Mouse (Mus musculus): ENCODE results near the gene Slit1. TPM values are rescaled to one million over a fixed set of nuclear protein-coding genes. Genes with fewer than 3 reads are reported as not detected.

Gene Slit1
- polyA plus RNA-seq, 1 experiment from 2014 or later: 17.4 TPM

DNA sequence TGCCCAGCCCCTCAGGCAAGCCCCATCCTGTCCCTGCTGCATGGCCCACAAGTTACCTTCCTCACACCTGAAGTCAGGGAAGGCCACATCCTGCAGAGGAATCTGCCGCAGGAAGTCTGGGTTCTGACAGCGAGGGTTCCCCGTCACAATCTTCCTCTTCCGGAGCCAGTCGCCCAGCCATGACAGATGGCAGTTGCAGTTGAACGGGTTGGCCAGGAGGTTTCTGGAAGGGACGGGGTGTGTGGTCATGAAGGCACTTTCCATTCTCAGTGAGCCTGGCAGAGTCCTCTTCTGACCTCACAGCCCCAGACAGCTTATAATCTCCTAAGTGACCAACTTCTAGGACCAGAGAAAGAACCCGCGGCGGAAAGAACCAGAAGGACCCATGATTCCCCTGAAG is 109.4 kb downstream of the Slit1 start:
- Histone ChIP-seq H3K4me1 (ENCODE audit: control insufficient read depth, insufficient read depth, low read depth, low read length) (no peaks in the 10 kb centered on the region; the same call in 1 of the 2 replicates), H3K9me3 (ENCODE audit: control insufficient read depth, low read length) (no peaks in the 10 kb centered on the region), H3K9ac (ENCODE audit: low read depth, low read length) (no peak overlapping the region), H3K27ac (ENCODE audit: low read depth, low read length) (no peak overlapping the region), H3K27me3 (replicated peaks; ENCODE audit: control insufficient read depth, insufficient read depth, low read length) (no peaks in the 10 kb centered on the region; the same call in 1 of the 2 replicates), H3K4me2 (ENCODE audit: low read length) (no peak overlapping the region), H3K36me3 (ENCODE audit: control insufficient read depth, insufficient read depth, low read length) (no peaks in the 10 kb centered on the region), H3K4me3 (ENCODE audit: low read length) (no peak overlapping the region)
- WGBS: 85% methylated on average over 10 of the region's 10 CpGs
- no peak for ATAC-seq

DNA sequence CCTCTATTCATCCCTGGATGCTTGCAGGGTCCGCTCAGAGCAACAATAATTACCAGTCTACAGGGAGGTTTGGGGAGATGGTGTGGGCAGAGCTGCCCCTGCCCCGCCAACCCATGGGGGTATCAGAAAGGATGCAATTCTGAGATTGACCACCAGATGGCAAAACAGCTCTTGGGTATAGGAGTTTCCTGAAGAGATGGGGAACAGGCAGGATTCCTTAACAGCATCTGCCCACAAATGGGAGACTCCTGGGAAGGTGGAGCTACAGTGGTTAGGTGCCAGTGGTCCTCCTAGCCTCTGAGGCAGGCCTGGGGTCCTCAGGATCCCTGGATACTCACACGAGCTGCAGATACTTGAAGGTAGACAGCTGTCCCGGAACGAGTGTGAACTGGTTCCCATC is 113.9 kb downstream of the Slit1 start:
- H3K9me3 ChIP-seq (ENCODE audit: control insufficient read depth, low read length): peaks cover 3% of the 10 kb centered on the region
- no peaks in the 10 kb centered on the region; the same call in 1 of the 2 replicates for H3K27me3 ChIP-seq (replicated peaks; ENCODE audit: control insufficient read depth, insufficient read depth, low read length)
- peaks cover 13% of the 10 kb centered on the region for H3K36me3 ChIP-seq (ENCODE audit: control insufficient read depth, insufficient read depth, low read length)
- H3K27ac ChIP-seq (ENCODE audit: low read depth, low read length): no peak overlapping the region
- no peaks in the 10 kb centered on the region for H3K4me1 ChIP-seq (ENCODE audit: control insufficient read depth, insufficient read depth, low read depth, low read length)
- no peak overlapping the region for H3K9ac ChIP-seq (ENCODE audit: low read depth, low read length)
- no peak overlapping the region for H3K4me2 ChIP-seq (ENCODE audit: low read length)
- ATAC-seq: peak; percentile 75
- WGBS: 50% methylated on average over 5 of the region's 5 CpGs
- H3K4me3 ChIP-seq (ENCODE audit: low read length): no peak overlapping the region

DNA sequence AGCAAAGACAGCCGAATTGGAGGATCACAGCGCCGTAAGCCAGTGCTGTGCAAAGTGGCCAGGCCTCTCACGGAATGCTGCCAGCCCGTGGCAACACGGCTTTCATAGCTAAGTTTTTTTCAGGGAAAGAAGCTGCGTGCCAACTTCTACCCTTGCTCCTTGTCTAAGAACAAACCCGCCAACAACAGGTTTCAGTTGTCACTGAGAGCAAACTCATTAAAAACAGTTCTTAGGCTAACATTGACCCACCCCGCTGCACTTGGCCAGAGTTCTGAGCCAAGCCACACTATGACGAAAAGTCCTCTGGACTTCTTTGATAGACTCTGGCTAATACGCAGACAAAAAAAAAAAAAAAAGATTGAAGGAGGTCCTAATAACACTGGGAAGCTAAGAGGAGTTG is 114.5 kb downstream of the Slit1 start:
- no peak overlapping the region for H3K9ac ChIP-seq (ENCODE audit: low read depth, low read length)

DNA sequence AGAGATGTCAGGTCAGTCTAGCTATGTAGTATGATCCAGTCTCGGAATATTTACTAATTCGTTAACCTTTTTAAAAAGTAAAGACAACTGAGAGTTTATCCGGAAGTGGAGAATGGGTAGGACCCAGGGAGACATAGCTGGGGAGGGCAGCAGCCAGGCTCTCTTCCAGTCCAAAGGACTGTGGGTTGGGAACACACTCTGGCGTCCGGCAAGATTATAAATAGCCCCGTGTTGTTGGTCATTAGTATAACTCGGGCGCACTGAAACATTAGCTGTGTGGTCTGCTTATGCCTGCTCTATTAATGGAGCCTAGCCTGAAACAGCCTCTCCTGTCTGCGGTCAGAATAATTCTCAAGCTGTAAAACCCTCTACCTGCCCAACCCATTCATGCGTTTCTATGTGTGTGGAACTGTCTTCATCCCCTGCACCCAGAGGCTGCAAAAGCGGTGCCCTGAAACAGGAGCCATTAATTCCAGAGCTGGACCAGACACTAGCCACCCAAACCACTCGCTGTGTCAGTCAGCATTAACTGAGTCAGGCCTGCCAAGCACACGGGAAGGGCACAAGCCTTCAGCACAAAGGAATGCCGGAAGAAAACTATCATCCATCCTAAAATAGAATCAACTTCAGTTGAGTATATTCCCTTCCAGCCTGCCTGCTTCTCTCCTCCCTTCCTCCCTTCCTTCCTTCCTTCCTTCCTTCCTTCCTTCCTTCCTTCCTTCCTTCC is 122.9 kb downstream of the Slit1 start:
- Histone ChIP-seq H3K27me3 (replicated peaks; ENCODE audit: control insufficient read depth, insufficient read depth, low read length) (no peaks in the 10 kb centered on the region; the same call in 1 of the 2 replicates), H3K36me3 (ENCODE audit: control insufficient read depth, insufficient read depth, low read length) (peaks cover 7% of the 10 kb centered on the region), H3K27ac (ENCODE audit: low read depth, low read length) (no peak overlapping the region), H3K4me2 (ENCODE audit: low read length) (no peak overlapping the region), H3K9me3 (ENCODE audit: control insufficient read depth, low read length) (peaks cover 3% of the 10 kb centered on the region), H3K4me1 (ENCODE audit: control insufficient read depth, insufficient read depth, low read depth, low read length) (peaks cover 21% of the 10 kb centered on the region), H3K9ac (ENCODE audit: low read depth, low read length) (no peak overlapping the region), H3K4me3 (ENCODE audit: low read length) (no peak overlapping the region)
- ATAC-seq: no peak
- 78% methylated on average over 14 of the region's 14 CpGs for WGBS

More for the DNA sequence above, 114.5 kb downstream of the Slit1 start:
- peaks cover 3% of the 10 kb centered on the region for H3K9me3 ChIP-seq (ENCODE audit: control insufficient read depth, low read length)
- no peaks in the 10 kb centered on the region; the same call in 1 of the 2 replicates for H3K27me3 ChIP-seq (replicated peaks; ENCODE audit: control insufficient read depth, insufficient read depth, low read length)
- no peak overlapping the region for H3K4me3 ChIP-seq (ENCODE audit: low read length)
- 74% methylated on average over 11 of the region's 11 CpGs for WGBS
- H3K4me1 ChIP-seq (ENCODE audit: control insufficient read depth, insufficient read depth, low read depth, low read length): no peaks in the 10 kb centered on the region
- peaks cover 13% of the 10 kb centered on the region for H3K36me3 ChIP-seq (ENCODE audit: control insufficient read depth, insufficient read depth, low read length)
- no peak overlapping the region for H3K27ac ChIP-seq (ENCODE audit: low read depth, low read length)
- H3K4me2 ChIP-seq (ENCODE audit: low read length): no peak overlapping the region
- ATAC-seq: no peak

DNA sequence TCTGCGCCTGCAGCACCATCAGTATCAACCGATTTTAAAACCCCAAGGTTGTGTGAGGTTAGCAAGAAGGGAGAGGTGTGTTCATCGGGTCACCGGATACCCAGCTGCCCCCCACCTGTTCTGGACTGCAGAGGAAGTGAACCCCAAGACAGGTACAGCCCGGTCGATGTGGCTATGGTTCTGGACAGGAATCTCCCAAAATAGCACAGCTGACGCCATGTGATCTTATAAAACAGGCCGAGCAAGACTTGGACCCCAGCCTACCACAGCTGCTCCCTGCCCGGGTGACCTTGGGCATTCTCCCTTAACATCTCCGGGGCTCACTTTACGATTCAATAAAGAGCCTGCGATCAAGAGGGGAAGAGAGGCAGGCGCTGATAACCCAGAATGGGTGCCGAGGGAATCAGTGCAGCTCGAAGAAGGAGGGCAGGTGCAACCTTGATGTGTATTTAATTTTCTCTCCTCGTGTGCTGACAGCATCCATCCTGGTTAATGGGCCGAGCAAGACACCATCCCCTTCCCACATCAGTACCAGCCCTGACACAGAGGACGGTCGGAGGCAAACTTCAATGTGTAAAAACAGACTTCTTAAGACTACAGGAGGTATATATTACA is 124.6 kb downstream of the Slit1 start:
- Histone ChIP-seq H3K36me3 (ENCODE audit: control insufficient read depth, insufficient read depth, low read length) (no peaks in the 10 kb centered on the region; the same call in 1 of the 2 replicates), H3K27me3 (replicated peaks; ENCODE audit: control insufficient read depth, insufficient read depth, low read length) (no peaks in the 10 kb centered on the region; the same call in 1 of the 2 replicates), H3K27ac (ENCODE audit: low read depth, low read length) (peak overlapping the region; percentile 52; the same call in 1 of the 2 replicates), H3K9ac (ENCODE audit: low read depth, low read length) (no peak overlapping the region), H3K9me3 (ENCODE audit: control insufficient read depth, low read length) (no peaks in the 10 kb centered on the region), H3K4me3 (ENCODE audit: low read length) (no peak overlapping the region), H3K4me2 (ENCODE audit: low read length) (no peak overlapping the region; the same call in 1 of the 2 replicates), H3K4me1 (ENCODE audit: control insufficient read depth, insufficient read depth, low read depth, low read length) (peaks cover 25% of the 10 kb centered on the region)
- WGBS: 52% methylated on average over 19 of the region's 19 CpGs
- ATAC-seq: no peak

DNA sequence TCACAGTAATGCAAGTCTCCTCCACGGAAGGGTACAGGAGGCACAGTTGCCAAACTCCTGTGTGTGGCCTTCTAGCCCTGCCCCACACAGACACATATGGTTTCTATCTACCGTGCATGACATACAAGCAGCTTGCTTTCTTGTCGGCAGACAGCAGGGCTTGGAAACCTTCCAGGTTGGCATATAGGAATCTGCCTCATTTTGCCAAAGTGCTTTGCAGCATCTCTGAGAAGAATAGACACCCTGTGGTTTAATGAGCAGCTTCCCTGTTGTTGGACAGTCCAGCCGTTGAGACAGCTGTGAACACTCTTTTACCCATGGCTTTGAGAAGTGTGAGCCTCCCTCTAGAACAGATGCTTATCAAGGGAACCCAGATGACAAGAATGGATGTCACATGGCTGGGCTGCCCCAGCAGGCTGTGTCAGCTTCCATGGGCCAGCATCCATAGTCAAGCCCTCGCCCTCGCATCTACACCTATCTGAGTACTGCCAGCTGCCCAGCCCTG is 125.3 kb downstream of the Slit1 start:
- WGBS: 33% methylated on average over 6 of the region's 6 CpGs
- peak; percentile 56 for ATAC-seq
- Histone ChIP-seq H3K9ac (ENCODE audit: low read depth, low read length) (0 out of 2 replicates have a peak overlapping the region, but pooled peaks have one; percentile 2), H3K27ac (ENCODE audit: low read depth, low read length) (peak overlapping the region; percentile 52; the same call in 1 of the 2 replicates), H3K4me1 (ENCODE audit: control insufficient read depth, insufficient read depth, low read depth, low read length) (peaks cover 30% of the 10 kb centered on the region), H3K27me3 (replicated peaks; ENCODE audit: control insufficient read depth, insufficient read depth, low read length) (no peaks in the 10 kb centered on the region; the same call in 1 of the 2 replicates), H3K9me3 (ENCODE audit: control insufficient read depth, low read length) (no peaks in the 10 kb centered on the region), H3K4me3 (ENCODE audit: low read length) (no peak overlapping the region), H3K4me2 (ENCODE audit: low read length) (no peak overlapping the region), H3K36me3 (ENCODE audit: control insufficient read depth, insufficient read depth, low read length) (no peaks in the 10 kb centered on the region)

DNA sequence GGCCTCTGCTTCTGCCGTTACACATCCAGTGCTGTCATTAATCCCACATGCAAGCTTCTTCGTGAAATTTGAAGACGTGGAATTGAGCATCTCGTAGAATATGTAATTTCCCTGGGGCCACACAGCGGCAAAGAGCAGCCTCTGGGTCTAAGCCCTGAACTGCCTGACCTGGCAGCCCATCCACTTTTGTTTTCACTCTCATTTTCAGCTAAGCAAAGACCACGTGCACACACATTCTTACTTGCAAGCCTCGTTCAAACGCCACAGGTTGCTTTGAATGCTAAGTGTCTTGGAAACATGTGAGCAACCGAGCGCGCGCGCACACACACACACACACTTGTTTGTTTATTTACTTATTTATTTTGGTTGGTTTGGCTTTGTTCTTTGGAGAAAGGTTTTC is 126.4 kb downstream of the Slit1 start:
- no peaks in the 10 kb centered on the region; the same call in 1 of the 2 replicates for H3K27me3 ChIP-seq (replicated peaks; ENCODE audit: control insufficient read depth, insufficient read depth, low read length)
- 61% methylated on average over 13 of the region's 13 CpGs for WGBS
- no peak overlapping the region for H3K9ac ChIP-seq (ENCODE audit: low read depth, low read length)
- peaks cover 33% of the 10 kb centered on the region for H3K4me1 ChIP-seq (ENCODE audit: control insufficient read depth, insufficient read depth, low read depth, low read length)
- no peak overlapping the region for H3K4me2 ChIP-seq (ENCODE audit: low read length)
- no peak overlapping the region for H3K4me3 ChIP-seq (ENCODE audit: low read length)
- H3K27ac ChIP-seq (ENCODE audit: low read depth, low read length): no peak overlapping the region
- H3K36me3 ChIP-seq (ENCODE audit: control insufficient read depth, insufficient read depth, low read length): no peaks in the 10 kb centered on the region
- H3K9me3 ChIP-seq (ENCODE audit: control insufficient read depth, low read length): no peaks in the 10 kb centered on the region
- no peak for ATAC-seq

DNA sequence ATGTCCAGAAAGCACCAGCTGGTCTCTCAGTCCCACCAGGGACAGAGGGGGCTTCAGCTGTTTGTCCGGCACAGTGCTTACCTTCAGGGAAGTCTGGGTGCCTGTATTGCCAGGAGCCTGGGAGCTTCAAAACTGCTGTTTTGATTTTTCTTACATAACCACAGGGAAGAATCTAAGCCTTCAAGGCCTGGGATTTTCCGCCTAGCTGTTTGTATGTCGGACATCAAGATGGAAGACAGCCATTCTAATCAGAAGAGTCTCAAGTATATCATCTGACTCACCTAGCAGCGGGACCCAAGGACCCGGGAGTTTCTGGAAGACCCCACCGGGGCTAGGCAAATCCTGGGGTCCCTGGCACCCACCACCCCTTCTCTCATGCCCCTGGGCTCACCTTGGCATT is 127.2 kb downstream of the Slit1 start:
- no peaks in the 10 kb centered on the region for H3K36me3 ChIP-seq (ENCODE audit: control insufficient read depth, insufficient read depth, low read length)
- no peak overlapping the region for H3K27ac ChIP-seq (ENCODE audit: low read depth, low read length)
- H3K27me3 ChIP-seq (replicated peaks; ENCODE audit: control insufficient read depth, insufficient read depth, low read length): no peaks in the 10 kb centered on the region; the same call in 1 of the 2 replicates
- ATAC-seq: no peak
- H3K4me2 ChIP-seq (ENCODE audit: low read length): no peak overlapping the region
- no peak overlapping the region for H3K9ac ChIP-seq (ENCODE audit: low read depth, low read length)
- H3K9me3 ChIP-seq (ENCODE audit: control insufficient read depth, low read length): no peaks in the 10 kb centered on the region
- 85% methylated on average over 6 of the region's 6 CpGs for WGBS
- H3K4me3 ChIP-seq (ENCODE audit: low read length): no peak overlapping the region
- peaks cover 33% of the 10 kb centered on the region for H3K4me1 ChIP-seq (ENCODE audit: control insufficient read depth, insufficient read depth, low read depth, low read length)

DNA sequence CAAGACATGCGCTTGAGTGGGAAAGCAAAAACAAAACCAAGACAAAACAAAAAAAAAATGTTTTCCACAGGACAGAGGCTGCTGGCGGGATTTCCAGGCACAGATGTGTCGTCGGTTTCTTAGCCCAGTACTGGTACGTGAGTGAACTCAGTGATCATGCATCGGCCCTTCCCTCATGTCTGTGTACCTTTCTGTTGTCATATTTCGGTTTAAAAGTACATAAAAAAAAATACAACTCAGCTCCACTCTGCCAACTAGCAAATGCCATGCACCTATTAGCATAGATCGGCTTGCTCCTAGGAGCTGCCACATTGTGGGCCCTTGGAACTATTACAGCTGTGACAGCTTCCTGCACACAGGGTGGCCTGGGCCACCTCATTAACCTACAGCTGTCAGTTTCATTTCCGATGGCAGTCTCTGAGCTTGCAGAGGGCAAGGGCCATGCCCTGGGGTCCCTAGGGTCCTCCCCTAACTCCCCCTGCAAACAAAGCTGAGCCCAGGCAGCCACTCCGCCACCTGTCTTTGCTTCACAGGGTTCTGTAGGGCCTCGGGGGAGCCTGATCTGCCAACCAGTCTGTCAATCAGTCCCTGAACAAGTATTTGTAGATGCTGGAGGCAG is 127.8 kb downstream of the Slit1 start:
- no peak for ATAC-seq
- peaks cover 33% of the 10 kb centered on the region for H3K4me1 ChIP-seq (ENCODE audit: control insufficient read depth, insufficient read depth, low read depth, low read length)

More for the DNA sequence above, 127.8 kb downstream of the Slit1 start:
- no peak overlapping the region for H3K9ac ChIP-seq (ENCODE audit: low read depth, low read length)
- H3K27ac ChIP-seq (ENCODE audit: low read depth, low read length): no peak overlapping the region
- H3K36me3 ChIP-seq (ENCODE audit: control insufficient read depth, insufficient read depth, low read length): peaks cover under 1% of the 10 kb centered on the region
- H3K4me2 ChIP-seq (ENCODE audit: low read length): no peak overlapping the region
- H3K9me3 ChIP-seq (ENCODE audit: control insufficient read depth, low read length): no peaks in the 10 kb centered on the region
- no peak overlapping the region for H3K4me3 ChIP-seq (ENCODE audit: low read length)
- H3K27me3 ChIP-seq (replicated peaks; ENCODE audit: control insufficient read depth, insufficient read depth, low read length): no peaks in the 10 kb centered on the region; the same call in 1 of the 2 replicates
- 49% methylated on average over 11 of the region's 11 CpGs for WGBS

All from hindbrain, embryonic 16.5 days (tissue).